Mouse (Mus musculus) right cerebral cortex, postnatal 25 days (tissue): ENCODE data around the gene Rrp1.

ENCODE experiments used
- DNase-seq: peaks from one replicate; pipeline ENCODE4 v3.0.0; 2022

The Rrp1 gene

GRCm38 (mm10) chr10:78412319-78413151, at the start of gene Rrp1:
Gene Rrp1, minus strand, starts transcription at chr10:78413043.
- peak; percentile 97 for DNase-seq

DNA sequence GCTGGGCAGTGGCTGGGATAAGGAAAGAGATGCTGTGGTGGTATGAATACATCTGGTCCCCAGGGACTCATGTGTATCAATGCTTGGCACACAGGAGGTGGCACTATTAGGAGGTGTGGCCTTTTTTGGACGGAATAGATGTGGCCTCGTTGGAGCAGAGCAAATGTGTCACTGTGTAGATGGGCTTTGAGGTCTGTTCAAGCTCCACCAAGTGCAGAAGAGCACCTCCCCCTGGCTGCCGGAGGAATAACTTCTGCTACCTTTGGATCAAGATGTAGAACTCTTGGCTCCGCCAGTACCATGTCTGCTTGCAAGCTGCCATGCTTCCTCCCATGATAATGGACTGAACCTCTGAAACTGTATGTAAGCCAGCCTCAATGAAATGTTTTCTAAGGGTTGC, 48.9 kb upstream of the Rrp1 start:
- DNase-seq: no peak

- DNase-seq: no peak
Measured at GRCm38 (mm10) chr10:78460463-78460862, 47.6 kb upstream of the Rrp1 start.

GRCm38 (mm10) chr10:78458348-78459111, 45.7 kb upstream of the Rrp1 start:
- DNase-seq: no peak

- no peak for DNase-seq
Measured at GRCm38 (mm10) chr10:78457495-78458347, 44.9 kb upstream of the Rrp1 start.

GRCm38 (mm10) chr10:78456696-78457095, 43.9 kb upstream of the Rrp1 start:
- no peak for DNase-seq

DNA sequence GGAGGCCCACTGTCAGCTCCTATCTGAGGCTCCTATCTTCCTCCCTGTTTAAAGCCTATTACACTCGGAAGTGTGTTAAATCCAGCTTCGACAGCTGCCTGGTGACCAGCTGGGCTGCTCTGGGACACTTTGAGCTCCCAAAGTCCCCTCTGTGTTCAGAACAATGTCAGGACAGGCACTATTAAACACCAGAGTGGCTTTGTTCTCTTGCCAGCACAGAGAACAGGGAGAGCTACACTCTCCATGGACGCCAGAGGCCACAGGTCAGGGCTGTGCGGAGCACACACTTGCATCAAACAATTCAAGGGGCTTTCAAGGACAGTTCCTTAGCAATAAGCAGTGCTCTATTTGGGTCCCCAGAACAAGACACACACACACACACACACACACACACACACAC, 39.8 kb upstream of the Rrp1 start:
- no peak for DNase-seq

DNA sequence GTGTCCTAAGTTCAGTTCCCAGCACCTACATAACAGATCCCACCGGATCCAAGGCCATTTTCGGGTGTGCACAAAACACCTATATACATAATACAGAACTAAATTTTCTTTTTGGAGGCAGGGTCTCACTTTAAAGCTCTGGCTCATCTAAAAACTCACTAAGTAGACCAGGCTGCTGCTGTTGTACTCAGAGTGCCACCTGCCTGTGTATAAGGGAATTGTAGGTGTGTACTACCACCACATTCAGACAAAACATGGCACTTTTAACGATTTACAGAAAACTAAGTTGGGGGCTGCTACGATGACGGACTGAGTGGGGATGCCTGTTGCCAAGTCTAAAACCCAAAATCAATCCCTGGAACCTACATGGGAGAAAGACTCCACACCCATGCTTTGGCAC, 37.9 kb upstream of the Rrp1 start:
- no peak for DNase-seq

DNA sequence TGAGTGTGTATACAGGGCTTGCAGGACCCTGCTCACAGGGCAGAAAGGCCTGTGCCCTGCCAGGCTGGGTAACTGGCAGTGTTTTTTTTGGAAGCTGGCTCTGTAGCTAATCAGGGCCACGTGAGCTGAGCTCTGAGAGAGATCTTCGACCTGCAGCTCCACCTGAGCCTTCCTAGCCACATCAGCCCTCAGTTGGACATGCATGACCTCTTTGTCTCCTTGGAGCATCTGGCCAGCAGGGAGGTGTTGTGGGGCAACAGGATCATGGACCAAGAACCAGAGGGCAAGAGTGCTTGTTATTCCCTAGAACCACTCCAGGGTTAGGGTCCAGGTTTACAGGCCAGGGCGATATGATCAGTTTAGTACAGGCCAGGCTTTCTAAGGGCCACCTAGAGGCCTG, 34.6 kb upstream of the Rrp1 start:
- no peak for DNase-seq

- DNase-seq: no peak
Measured at GRCm38 (mm10) chr10:78446195-78446594, 33.4 kb upstream of the Rrp1 start.

GRCm38 (mm10) chr10:78442292-78442691, 29.4 kb upstream of the Rrp1 start:
- no peak for DNase-seq

- DNase-seq: no peak
Measured at GRCm38 (mm10) chr10:78441606-78442005, 28.8 kb upstream of the Rrp1 start.

GRCm38 (mm10) chr10:78440812-78441211, 28.0 kb upstream of the Rrp1 start:
- no peak for DNase-seq

DNA sequence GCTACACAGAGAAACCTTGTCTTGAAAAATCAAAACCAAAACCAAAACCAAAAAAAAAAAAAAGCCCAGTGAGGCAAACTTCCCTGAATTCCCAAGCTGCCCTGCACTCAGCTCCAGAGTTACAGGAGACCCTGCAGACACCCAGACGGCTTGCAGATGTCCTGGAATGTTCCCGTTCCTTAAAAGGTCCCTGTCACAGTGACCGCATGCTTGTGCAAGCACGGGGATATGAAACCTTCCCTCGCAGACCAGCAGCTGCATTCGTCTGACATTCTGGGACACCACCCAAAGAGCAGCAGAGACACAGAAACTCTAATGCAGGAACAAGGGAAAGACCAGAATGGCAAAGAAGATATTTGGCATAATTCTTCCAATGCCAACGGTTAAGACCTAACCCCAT, 27.1 kb upstream of the Rrp1 start:
- no peak for DNase-seq

DNA sequence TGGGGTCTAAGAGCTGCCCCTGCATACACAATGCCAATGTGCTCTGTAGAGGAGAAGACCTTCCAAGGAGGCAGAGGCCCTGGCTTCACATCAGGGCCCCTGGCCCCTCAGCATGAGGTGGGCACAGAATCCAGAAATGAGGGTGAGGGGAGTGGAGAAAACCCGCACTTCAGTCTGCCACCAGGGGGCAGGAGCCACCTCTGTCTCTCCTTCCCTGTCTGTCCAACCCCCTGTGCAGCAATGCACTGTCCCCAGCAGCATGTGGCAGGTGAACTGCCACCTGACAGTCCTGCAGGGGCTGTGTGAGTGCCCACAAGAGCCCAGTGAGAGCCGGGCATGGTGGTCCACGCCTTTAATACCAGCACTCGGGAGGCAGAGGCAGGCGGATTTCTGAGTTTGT, 26.7 kb upstream of the Rrp1 start:
- DNase-seq: no peak

DNA sequence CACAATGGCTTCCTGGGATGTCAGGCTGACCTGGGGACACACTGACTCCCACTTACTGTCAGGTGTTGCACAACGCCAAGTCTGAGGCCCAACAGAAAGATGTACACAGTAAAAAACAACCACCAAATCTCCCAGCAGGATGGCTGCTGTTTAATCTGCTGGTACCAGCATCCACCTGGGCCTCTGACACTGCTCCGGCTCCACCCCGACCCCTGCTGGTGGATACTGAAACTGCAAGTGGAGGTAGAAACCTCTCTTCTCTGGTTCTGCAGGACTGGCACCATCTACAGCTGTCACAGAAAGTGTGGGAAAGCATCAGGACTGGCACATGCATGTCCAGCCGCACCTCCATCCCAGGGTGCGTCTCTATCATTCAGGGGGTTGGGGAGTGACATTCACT, 25.3 kb upstream of the Rrp1 start:
- DNase-seq: peak; percentile 67

- DNase-seq: no peak
Measured at GRCm38 (mm10) chr10:78432853-78433252, 20.0 kb upstream of the Rrp1 start.

GRCm38 (mm10) chr10:78429776-78430175, 16.9 kb upstream of the Rrp1 start:
- DNase-seq: no peak

DNA sequence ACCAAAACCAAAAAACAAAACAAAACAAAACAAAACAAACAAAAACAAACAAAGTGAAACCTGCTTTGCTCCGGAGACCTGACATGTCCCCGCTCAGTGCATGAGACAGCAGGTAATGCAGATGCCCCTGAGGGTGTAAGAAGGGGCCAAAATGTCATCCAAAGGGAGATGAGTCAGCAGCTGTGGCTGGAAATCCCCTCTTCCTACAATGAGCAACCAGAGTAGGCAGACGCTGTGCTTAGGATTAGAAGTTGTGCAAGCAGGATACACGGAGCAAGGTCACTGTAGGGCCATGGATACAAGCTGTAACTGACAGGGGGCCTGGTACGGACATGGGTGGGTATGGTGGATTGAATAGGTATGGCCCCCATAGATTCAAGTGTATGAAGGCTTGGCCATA, 16.3 kb upstream of the Rrp1 start:
- DNase-seq: no peak

- DNase-seq: no peak
Measured at GRCm38 (mm10) chr10:78428070-78428469, 15.2 kb upstream of the Rrp1 start.

- no peak for DNase-seq
Measured at GRCm38 (mm10) chr10:78426117-78426735, 13.4 kb upstream of the Rrp1 start.

- peak; percentile 86 for DNase-seq
Measured at GRCm38 (mm10) chr10:78425181-78426041, 12.6 kb upstream of the Rrp1 start, which contains the start of gene Cstb. Gene Cstb, plus strand, starts transcription at chr10:78425669.
